Mouse (Mus musculus): ENCODE measurements around the gene Pde2a.

Pde2a gene

DNA sequence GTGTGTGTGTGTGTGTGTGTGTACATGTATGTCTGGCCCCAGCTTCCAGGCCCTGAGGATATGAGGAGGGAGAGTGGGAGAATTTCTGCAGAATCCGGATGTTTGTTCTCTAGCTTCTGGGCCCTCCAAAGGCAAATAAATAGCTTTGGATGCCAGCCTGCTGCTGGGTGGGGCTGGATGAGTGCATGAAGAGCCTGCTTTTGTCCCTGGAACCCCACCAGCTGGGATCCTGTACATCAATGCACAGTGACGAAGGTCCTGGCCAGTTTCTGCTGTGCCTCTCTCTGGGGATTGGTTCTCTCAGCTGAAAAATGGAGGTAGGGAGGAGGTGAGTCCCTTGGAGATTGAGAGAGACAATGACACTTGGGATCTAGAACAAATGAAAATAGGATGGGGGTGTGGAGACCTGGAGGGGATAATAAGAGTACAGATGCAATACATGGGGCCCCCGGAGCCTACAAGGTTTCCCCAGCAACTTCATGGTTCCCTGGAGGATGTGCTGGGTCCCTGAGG lies 50.5 kb downstream of the Pde2a start:
- no peak for DNase-seq (ENCODE audit: extremely low read depth, low read depth, low spot score)

GRCm38 (mm10) chr7:101472598-101473558 lies 51.4 kb downstream of the Pde2a start:
- no peak for DNase-seq (ENCODE audit: extremely low read depth, low read depth, low spot score)

GRCm38 (mm10) chr7:101474399-101474811 lies 52.9 kb downstream of the Pde2a start:
- DNase-seq (ENCODE audit: extremely low read depth, low read depth, low spot score): no peak

DNA sequence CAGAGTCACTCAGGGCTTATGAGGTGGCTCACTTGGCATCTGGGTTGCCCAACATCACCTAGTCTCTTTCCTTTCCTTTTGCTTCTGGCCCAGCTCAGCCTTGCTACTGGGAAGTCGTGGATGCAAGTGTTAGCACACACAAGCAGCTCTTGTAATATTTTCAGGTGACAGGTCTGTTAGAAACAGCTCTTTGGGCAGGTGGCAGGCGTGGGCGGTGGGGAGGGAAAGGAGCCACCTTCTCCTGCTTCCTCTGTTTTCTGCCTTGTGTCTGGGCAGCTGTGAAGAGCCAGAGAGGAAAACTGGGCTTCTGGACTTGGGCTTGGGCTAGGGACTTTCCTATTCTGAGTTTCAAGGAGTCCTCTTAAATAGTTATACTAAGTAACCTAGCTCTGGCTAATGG lies 54.5 kb downstream of the Pde2a start:
- DNase-seq (ENCODE audit: extremely low read depth, low read depth, low spot score): no peak

GRCm38 (mm10) chr7:101476493-101476892 lies 55.0 kb downstream of the Pde2a start:
- no peak for DNase-seq (ENCODE audit: extremely low read depth, low read depth, low spot score)

DNA sequence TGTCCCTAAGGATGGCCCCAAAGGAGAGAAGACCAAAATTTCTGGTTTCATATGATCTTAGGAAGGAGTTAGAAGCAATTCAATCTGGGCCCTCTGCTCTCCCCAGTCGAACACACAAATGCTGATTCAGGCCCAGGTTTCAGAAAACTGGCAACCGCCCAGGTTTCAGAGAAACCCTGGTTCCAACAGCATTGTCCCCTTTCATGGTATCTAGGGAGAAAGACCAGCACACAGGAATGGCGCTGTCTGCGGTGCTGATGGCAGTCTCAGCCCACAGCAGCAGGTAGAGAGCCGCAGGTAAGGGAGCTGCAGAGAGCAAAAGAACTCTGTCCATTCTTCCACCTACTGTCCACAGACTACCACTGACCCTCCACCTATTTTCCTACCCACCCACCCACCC lies 55.7 kb downstream of the Pde2a start:
- DNase-seq (ENCODE audit: extremely low read depth, low read depth, low spot score): no peak

DNA sequence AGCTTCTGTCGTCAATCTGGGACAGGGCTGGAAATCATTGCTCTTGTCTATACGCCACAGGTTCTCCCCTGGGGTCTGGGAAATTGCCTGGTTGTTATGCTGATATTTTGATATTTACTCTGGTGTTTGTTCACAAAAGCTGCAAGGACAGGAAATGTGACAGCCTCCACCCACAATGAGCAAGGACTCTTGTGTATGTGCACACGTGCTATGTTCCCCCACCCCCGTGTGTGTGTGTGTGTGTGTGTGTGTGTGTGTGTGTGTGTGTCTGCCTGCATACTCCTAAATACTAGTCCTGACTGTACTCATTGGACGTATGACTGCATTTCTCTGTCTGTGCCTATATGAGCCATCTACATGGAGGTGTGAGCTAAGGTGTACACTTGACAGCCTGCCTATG lies 56.6 kb downstream of the Pde2a start:
- DNase-seq (ENCODE audit: extremely low read depth, low read depth, low spot score): no peak

- no peak for DNase-seq (ENCODE audit: extremely low read depth, low read depth, low spot score)
Observed at GRCm38 (mm10) chr7:101479841-101480240, 58.4 kb downstream of the Pde2a start.

DNA sequence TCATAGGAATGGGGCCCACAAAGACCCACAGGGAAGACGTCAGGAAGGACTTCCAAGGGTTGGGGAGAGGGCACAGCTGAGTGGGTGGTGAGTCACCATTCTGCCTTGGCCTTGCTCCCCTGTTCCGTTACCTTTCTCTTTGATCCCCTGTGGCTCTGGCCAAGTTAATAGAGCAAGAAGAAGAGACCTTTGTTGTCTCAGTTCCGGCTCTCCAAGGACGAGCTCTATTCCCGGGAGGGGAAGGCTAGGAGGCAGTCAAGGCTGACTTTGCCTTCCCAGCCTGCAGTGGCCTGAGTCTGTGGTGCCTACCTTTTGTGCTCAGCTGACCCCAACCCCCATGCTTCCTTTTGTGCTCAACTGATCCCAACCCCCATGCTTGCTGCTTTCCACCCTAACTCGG lies 59.2 kb downstream of the Pde2a start:
- no peak for DNase-seq (ENCODE audit: extremely low read depth, low read depth, low spot score)

DNA sequence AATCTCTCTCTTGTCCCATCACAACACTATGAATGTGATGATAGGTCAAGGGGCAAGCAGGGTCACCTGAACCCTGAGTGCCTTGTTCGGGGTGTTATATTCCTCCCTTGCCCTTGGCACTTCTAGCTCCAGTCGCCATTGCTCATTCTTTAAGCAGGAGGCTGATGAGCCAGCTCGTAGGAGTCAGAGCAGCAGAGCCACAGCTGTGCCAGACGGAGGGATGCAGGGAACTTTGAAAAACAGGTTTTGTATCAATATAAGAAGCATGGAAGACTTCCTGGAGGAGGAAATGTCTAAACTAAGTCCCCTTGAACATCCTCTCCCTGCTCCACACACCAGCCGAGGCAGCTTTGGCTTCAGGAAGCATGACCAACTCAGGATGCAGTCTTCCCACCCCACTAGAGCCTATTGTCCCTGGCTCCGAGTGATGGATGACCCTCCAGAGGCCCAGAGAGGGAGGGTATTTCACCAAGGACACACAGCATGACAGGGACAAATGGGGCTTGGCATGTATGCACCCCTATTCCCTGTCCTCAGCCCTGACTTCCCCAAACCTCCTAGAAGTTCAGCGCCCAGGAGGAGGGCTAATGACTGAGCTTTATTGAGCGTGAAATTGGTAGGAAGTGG lies 60.5 kb downstream of the Pde2a start:
- DNase-seq (ENCODE audit: extremely low read depth, low read depth, low spot score): no peak

GRCm38 (mm10) chr7:101482499-101483081 lies 61.1 kb downstream of the Pde2a start:
- no peak for DNase-seq (ENCODE audit: extremely low read depth, low read depth, low spot score)

DNA sequence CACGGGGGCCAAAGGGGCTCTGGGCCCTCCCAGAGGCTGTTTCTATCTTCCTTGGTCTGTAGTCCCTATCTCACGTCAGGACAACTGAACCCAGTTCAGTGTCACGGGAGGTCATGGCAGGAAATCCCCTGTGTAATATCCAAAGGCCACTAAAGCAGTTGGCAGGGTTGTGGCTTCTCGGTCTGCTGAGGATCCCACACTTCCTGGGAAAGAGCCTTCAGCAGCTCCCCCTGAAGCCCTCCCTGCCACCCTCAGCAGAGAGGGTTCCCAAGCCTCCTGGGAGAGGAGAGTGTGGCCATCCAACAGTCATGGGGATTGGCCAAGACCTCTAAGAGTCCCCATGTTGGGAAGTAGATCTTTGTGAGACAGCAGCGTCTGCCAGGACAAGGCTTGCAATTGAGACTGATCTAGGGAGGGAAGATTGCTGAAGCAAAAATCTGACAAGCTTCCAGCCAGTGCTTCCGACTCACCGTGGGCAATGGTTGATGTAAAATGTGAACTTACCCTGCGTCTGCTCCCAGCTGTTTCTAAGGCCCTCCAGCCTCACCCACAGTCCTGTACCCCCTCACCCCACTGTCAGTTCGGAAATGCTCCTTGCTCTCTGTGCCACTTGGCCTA lies 62.1 kb downstream of the Pde2a start:
- no peak for DNase-seq (ENCODE audit: extremely low read depth, low read depth, low spot score)

- DNase-seq (ENCODE audit: extremely low read depth, low read depth, low spot score): no peak
Observed at GRCm38 (mm10) chr7:101487102-101487501, 65.6 kb downstream of the Pde2a start.

- no peak for DNase-seq (ENCODE audit: extremely low read depth, low read depth, low spot score)
Observed at GRCm38 (mm10) chr7:101490952-101491351, 69.5 kb downstream of the Pde2a start.

GRCm38 (mm10) chr7:101498385-101498784 lies 76.9 kb downstream of the Pde2a start:
- DNase-seq (ENCODE audit: extremely low read depth, low read depth, low spot score): no peak

DNA sequence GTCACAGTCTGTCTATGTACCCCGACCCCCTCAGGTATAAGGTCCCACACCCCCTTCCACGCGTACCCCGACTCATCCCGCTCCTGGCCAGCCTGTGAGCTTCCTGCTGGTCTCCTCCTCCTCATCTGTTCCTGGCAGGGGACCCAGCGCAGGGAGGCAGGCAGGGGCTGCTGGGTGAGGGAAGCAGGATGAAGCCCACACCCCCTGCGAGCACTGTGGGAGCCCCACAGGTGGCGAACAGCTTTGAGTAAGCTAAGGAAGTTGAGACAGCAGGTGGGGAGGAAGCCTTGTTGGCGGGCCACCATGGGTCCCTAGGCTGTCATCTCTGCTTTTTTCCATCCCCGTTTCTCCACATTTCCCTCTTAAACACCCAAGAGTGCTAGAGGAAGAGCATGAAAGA lies 77.8 kb downstream of the Pde2a start:
- DNase-seq (ENCODE audit: extremely low read depth, low read depth, low spot score): no peak

DNA sequence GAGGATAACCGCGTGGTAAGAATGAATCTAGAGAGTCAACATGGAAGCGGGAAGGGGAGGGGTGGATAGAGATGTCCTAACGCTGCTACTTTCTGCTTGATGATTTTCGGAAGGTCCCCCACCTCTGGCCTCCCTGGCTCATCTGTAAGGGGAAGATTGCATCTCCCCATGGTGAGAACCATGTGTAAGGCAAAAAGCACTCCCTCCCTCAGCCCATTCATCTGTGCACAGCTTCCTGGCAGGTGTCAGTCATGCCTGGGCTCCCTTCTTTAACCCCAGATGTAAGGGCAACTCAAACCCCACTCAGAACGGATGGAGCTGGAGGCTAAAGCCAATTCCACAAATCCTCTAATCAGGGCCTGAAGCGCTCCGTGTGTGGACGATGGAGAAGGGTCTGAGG lies 78.2 kb downstream of the Pde2a start:
- no peak for DNase-seq (ENCODE audit: extremely low read depth, low read depth, low spot score)

GRCm38 (mm10) chr7:101501236-101501635 lies 79.7 kb downstream of the Pde2a start:
- no peak for DNase-seq (ENCODE audit: extremely low read depth, low read depth, low spot score)

GRCm38 (mm10) chr7:101501675-101502074 lies 80.2 kb downstream of the Pde2a start:
- no peak for DNase-seq (ENCODE audit: extremely low read depth, low read depth, low spot score)

- DNase-seq (ENCODE audit: extremely low read depth, low read depth, low spot score): no peak
Observed at GRCm38 (mm10) chr7:101503351-101503750, 81.9 kb downstream of the Pde2a start.

DNA sequence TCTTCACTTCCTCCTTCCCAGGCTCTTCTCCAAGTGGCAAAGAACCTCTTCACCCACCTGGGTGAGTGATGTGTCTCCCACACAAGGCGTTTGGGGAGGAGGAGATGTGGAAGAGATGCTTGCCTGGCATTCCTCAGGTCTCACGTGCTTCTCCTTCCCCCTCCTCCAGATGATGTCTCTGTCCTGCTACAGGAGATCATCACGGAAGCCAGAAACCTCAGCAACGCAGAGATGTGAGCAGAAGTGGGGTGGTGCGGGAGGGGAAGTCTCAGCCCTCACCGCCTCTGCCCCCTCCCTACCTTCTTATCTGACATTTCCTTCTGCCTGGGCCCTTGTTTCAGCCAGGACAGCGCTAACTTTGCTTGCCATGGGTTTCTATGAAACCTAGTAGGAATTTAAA lies 82.3 kb downstream of the Pde2a start:
- no peak for DNase-seq (ENCODE audit: extremely low read depth, low read depth, low spot score)

Measured in fat pad, adult 2 months (tissue).